Mouse (Mus musculus) CH12.LX (cell line): ENCODE results near the gene Knl1. TPM values are rescaled to one million over a fixed set of nuclear protein-coding genes. Genes with fewer than 3 reads are reported as not detected.

ENCODE experiments used
- DNase-seq: peaks from one replicate; pipeline ENCODE4 v3.0.0-alpha.2; 2013; ENCODE audit errors: extremely low read depth
- H3K27ac ChIP-seq: 2 replicates; pipeline ENCODE4 v1.5.1; 2012; ENCODE audit warnings: low read depth, mild to moderate bottlenecking, control low read depth, moderate library complexity; ENCODE audit not compliant: insufficient read depth
- H3K27me3 ChIP-seq: replicated peaks from 2 replicates; pipeline ENCODE3; 2012; ENCODE audit warnings: inconsistent platforms
- H3K36me3 ChIP-seq, 2 experiments: replicated peaks in 1 of 2; 2 replicates each; pipeline versions ENCODE3 to v1.6.1; 2012; ENCODE audit warnings: inconsistent platforms in 1 of 2, low read length in 1 of 2, mild to moderate bottlenecking in 1 of 2, mixed read lengths in 1 of 2, moderate library complexity in 1 of 2; ENCODE audit not compliant: control insufficient read depth in 1 of 2, insufficient read depth in 1 of 2
- H3K4me1 ChIP-seq, 2 experiments: 2 replicates each; pipeline ENCODE4 v1.6.1; 2012; ENCODE audit warnings: inconsistent platforms in 1 of 2, moderate library complexity in 1 of 2; ENCODE audit not compliant: insufficient read depth in 2 of 2, control insufficient read depth in 1 of 2
- H3K4me2 ChIP-seq: 2 replicates; pipeline ENCODE4 v1.6.1; 2012; ENCODE audit warnings: low read depth, mild to moderate bottlenecking, control low read depth; ENCODE audit not compliant: poor library complexity, insufficient read depth, severe bottlenecking
- H3K4me3 ChIP-seq, 3 experiments: fragments of 150-350 bp in 1 of 3; sonication (generic) in 1 of 3; replicated peaks in 1 of 3; 2 replicates each; pipeline versions ENCODE3 to v1.5.1; 2011 to 2012; ENCODE audit warnings: low read depth in 2 of 3, low read length in 2 of 3, mild to moderate bottlenecking in 2 of 3, moderate library complexity in 2 of 3, control low read depth in 1 of 3, improper control_type of control experiment in 1 of 3, inconsistent platforms in 1 of 3, mixed read lengths in 1 of 3; ENCODE audit not compliant: poor library complexity in 1 of 3
- H3K79me2 ChIP-seq: replicated peaks from 2 replicates; pipeline ENCODE4 v1.6.1; 2012; ENCODE audit warnings: mild to moderate bottlenecking, moderate library complexity; ENCODE audit not compliant: control insufficient read depth, poor library complexity, insufficient read depth, severe bottlenecking; ENCODE audit errors: extremely low read depth
- H3K9ac ChIP-seq: 2 replicates; pipeline ENCODE4 v1.6.1; 2012; ENCODE audit warnings: low read depth, mild to moderate bottlenecking, control low read depth, moderate library complexity; ENCODE audit not compliant: insufficient read depth
- H3K9me3 ChIP-seq: replicated peaks from 2 replicates; pipeline ENCODE3; 2012; ENCODE audit warnings: low read length, inconsistent platforms, mixed read lengths
- BHLHE40 ChIP-seq: IDR thresholded peaks from 2 replicates; pipeline ENCODE4 v1.6.1; 2011; ENCODE audit warnings: mild to moderate bottlenecking, low read depth, low read length, improper control_type of control experiment
- CHD1 ChIP-seq: IDR thresholded peaks from 2 replicates; pipeline ENCODE4 v1.6.1; 2012; ENCODE audit warnings: low read depth, low read length, improper control_type of control experiment, inconsistent platforms
- CHD2 ChIP-seq: IDR thresholded peaks from 2 replicates; pipeline ENCODE4 v1.6.1; 2011; ENCODE audit warnings: low read length, improper control_type of control experiment
- CTCF ChIP-seq, 2 experiments: IDR thresholded peaks in 1 of 2; conservative IDR thresholded peaks in 1 of 2; 2 replicates each; pipeline ENCODE4 v1.5.1; 2011 to 2012; ENCODE audit warnings: low read depth in 2 of 2, low read length in 2 of 2, improper control_type of control experiment in 1 of 2, inconsistent platforms in 1 of 2, mild to moderate bottlenecking in 1 of 2, moderate library complexity in 1 of 2
- E2F4 ChIP-seq: IDR thresholded peaks from 2 replicates; pipeline ENCODE4 v1.6.1; 2011; ENCODE audit warnings: low read depth, low read length, improper control_type of control experiment; ENCODE audit not compliant: insufficient replicate concordance
- ELF1 ChIP-seq: IDR thresholded peaks from 2 replicates; pipeline ENCODE4 v1.6.1; 2014; ENCODE audit warnings: low read depth, mild to moderate bottlenecking, inconsistent platforms, low read length, improper control_type of control experiment
- EP300 ChIP-seq: IDR thresholded peaks from 2 replicates; pipeline ENCODE4 v1.6.1; 2011; ENCODE audit warnings: low read length, improper control_type of control experiment
- ETS1 ChIP-seq: conservative IDR thresholded peaks from 2 replicates; pipeline ENCODE4 v1.6.1; 2012; ENCODE audit warnings: low read depth, mild to moderate bottlenecking, inconsistent platforms, low read length, improper control_type of control experiment, moderate library complexity
- GABPA ChIP-seq: IDR thresholded peaks from 2 replicates; pipeline ENCODE4 v1.6.1; 2012; ENCODE audit warnings: low read depth, low read length, improper control_type of control experiment, inconsistent platforms; ENCODE audit not compliant: insufficient replicate concordance
- HCFC1 ChIP-seq: IDR thresholded peaks from 2 replicates; pipeline ENCODE4 v1.6.1; 2012; ENCODE audit warnings: low read depth, mild to moderate bottlenecking, inconsistent platforms, low read length, improper control_type of control experiment
- IRF4 ChIP-seq: IDR thresholded peaks from 2 replicates; pipeline ENCODE4 v1.6.1; 2014; ENCODE audit warnings: low read depth, mild to moderate bottlenecking, inconsistent platforms, low read length, improper control_type of control experiment
- JUN ChIP-seq: IDR thresholded peaks from 2 replicates; pipeline ENCODE4 v1.6.1; 2011; ENCODE audit warnings: low read depth, mild to moderate bottlenecking, low read length, improper control_type of control experiment, moderate library complexity; ENCODE audit not compliant: insufficient read depth
- JUND ChIP-seq: conservative IDR thresholded peaks from 2 replicates; pipeline ENCODE4 v1.6.1; 2011; ENCODE audit warnings: low read depth, low read length, improper control_type of control experiment
- KAT2A ChIP-seq: IDR thresholded peaks from 2 replicates; pipeline ENCODE4 v1.6.1; 2012; ENCODE audit warnings: low read length, improper control_type of control experiment, inconsistent platforms; ENCODE audit not compliant: insufficient replicate concordance
- MAFK ChIP-seq: IDR thresholded peaks from 2 replicates; pipeline ENCODE4 v1.6.1; 2011; ENCODE audit warnings: low read length, improper control_type of control experiment; ENCODE audit not compliant: insufficient replicate concordance
- MAX ChIP-seq: IDR thresholded peaks from 2 replicates; pipeline ENCODE4 v1.6.1; 2011; ENCODE audit warnings: low read length, improper control_type of control experiment
- MAZ ChIP-seq: IDR thresholded peaks from 2 replicates; pipeline ENCODE4 v1.6.1; 2012; ENCODE audit warnings: low read depth, mild to moderate bottlenecking, inconsistent platforms, low read length, improper control_type of control experiment, moderate library complexity
- MEF2A ChIP-seq: IDR thresholded peaks from 2 replicates; pipeline ENCODE4 v1.6.1; 2014; ENCODE audit warnings: low read depth, mild to moderate bottlenecking, inconsistent platforms, low read length, improper control_type of control experiment, borderline replicate concordance
- MXI1 ChIP-seq: IDR thresholded peaks from 2 replicates; pipeline ENCODE4 v1.6.1; 2011; ENCODE audit warnings: mild to moderate bottlenecking, low read depth, low read length, improper control_type of control experiment
- NELFE ChIP-seq: IDR thresholded peaks from 2 replicates; pipeline ENCODE4 v1.6.1; 2011; ENCODE audit warnings: low read depth, low read length, improper control_type of control experiment
- NRF1 ChIP-seq: IDR thresholded peaks from 2 replicates; pipeline ENCODE4 v1.6.1; 2014; ENCODE audit warnings: low read depth, mild to moderate bottlenecking, inconsistent platforms, low read length, improper control_type of control experiment, moderate library complexity
- PAX5 ChIP-seq: IDR thresholded peaks from 2 replicates; pipeline ENCODE4 v1.6.1; 2012; ENCODE audit warnings: low read length, inconsistent platforms, mixed read lengths
- POLR2A ChIP-seq: IDR thresholded peaks from 2 replicates; pipeline ENCODE4 v1.6.1; 2011; ENCODE audit warnings: low read depth, mild to moderate bottlenecking, improper control_type of control experiment, low read length
- POLR2AphosphoS2 ChIP-seq: IDR thresholded peaks from 2 replicates; pipeline ENCODE4 v1.6.1; 2011; ENCODE audit warnings: low read depth, low read length, improper control_type of control experiment
- RAD21 ChIP-seq: IDR thresholded peaks from 2 replicates; pipeline ENCODE4 v1.6.1; 2011; ENCODE audit warnings: low read depth, mild to moderate bottlenecking, low read length, improper control_type of control experiment, moderate library complexity
- RCOR1 ChIP-seq: conservative IDR thresholded peaks from 2 replicates; pipeline ENCODE4 v1.6.1; 2012; ENCODE audit warnings: low read depth, mild to moderate bottlenecking, inconsistent platforms, low read length, improper control_type of control experiment
- SIN3A ChIP-seq: IDR thresholded peaks from 2 replicates; pipeline ENCODE4 v1.6.1; 2012; ENCODE audit warnings: low read length, improper control_type of control experiment, inconsistent platforms
- SMC3 ChIP-seq: IDR thresholded peaks from 2 replicates; pipeline ENCODE4 v1.6.1; 2011; ENCODE audit warnings: low read depth, low read length, improper control_type of control experiment
- TBP ChIP-seq: conservative IDR thresholded peaks from 2 replicates; pipeline ENCODE4 v1.6.1; 2011; ENCODE audit warnings: low read depth, low read length, improper control_type of control experiment
- TCF12 ChIP-seq: IDR thresholded peaks from 2 replicates; pipeline ENCODE4 v1.6.1; 2014; ENCODE audit warnings: low read depth, mild to moderate bottlenecking, inconsistent platforms, low read length, improper control_type of control experiment
- UBTF ChIP-seq: IDR thresholded peaks from 2 replicates; pipeline ENCODE4 v1.6.1; 2012; ENCODE audit warnings: low read depth, mild to moderate bottlenecking, inconsistent platforms, low read length, improper control_type of control experiment, moderate library complexity
- USF1 ChIP-seq: IDR thresholded peaks from 2 replicates; pipeline ENCODE4 v1.6.1; 2014; ENCODE audit warnings: low read depth, mild to moderate bottlenecking, inconsistent platforms, low read length, improper control_type of control experiment
- USF2 ChIP-seq: conservative IDR thresholded peaks from 2 replicates; pipeline ENCODE4 v1.6.1; 2011; ENCODE audit warnings: low read depth, low read length, improper control_type of control experiment
- ZC3H11A ChIP-seq: IDR thresholded peaks from 2 replicates; pipeline ENCODE4 v1.6.1; 2012; ENCODE audit warnings: low read depth, mild to moderate bottlenecking, inconsistent platforms, low read length, improper control_type of control experiment
- ZKSCAN1 ChIP-seq: IDR thresholded peaks from 2 replicates; pipeline ENCODE4 v1.6.1; 2012; ENCODE audit warnings: low read depth, inconsistent platforms, low read length, improper control_type of control experiment, borderline replicate concordance
- ZMIZ1 ChIP-seq: IDR thresholded peaks from 2 replicates; pipeline ENCODE4 v1.6.1; 2012; ENCODE audit warnings: low read depth, mild to moderate bottlenecking, inconsistent platforms, low read length, improper control_type of control experiment
- ZNF384 ChIP-seq: IDR thresholded peaks from 2 replicates; pipeline ENCODE4 v1.6.1; 2012; ENCODE audit warnings: low read depth, low read length, improper control_type of control experiment, inconsistent platforms
- dilution Hi-C: fragments of 300-500 bp; cut with MboI; formaldehyde crosslinking; loops from 2 replicates; pipeline ENCODE4 v1.14.3; 2020; ENCODE audit warnings: low sequenced_read_pairs; ENCODE audit not compliant: extremely low pct_unique_long_range_greater_than_20kb, extremely low pct_ligation_motif_present
- in situ Hi-C: fragments of 300-500 bp; cut with MboI; formaldehyde crosslinking; loops from 3 replicates; pipeline ENCODE4 v1.14.3; 2019; ENCODE audit warnings: low sequenced_read_pairs, low pct_ligation_motif_present, low pct_unique_long_range_greater_than_20kb, mixed read lengths
- polyA plus RNA-seq: library from polyadenylated mRNA; unstranded; fragments of >175 nt; gene quantifications from 2 replicates; pipeline ENCODE4 v1.2.1, GENCODE M21; 2012; ENCODE audit warnings: low read depth; ENCODE audit not compliant: insufficient read length
- total RNA-seq, 2 experiments: library from RNA; depleted of rRNA; stranded (reverse); fragments of 300-350 nt in 1 of 2; fragments of >200 nt in 1 of 2; gene quantifications; 2 replicates each; pipeline ENCODE4 v1.2.3; 2012 to 2014

The Knl1 gene
- total RNA-seq (2012; rRNA removed) (19.9 and 23.3 TPM in 2 replicates), total RNA-seq (2014; rRNA removed) (23.8 and 29.6 TPM in 2 replicates), polyA plus RNA-seq (13.7 and 16.2 TPM in 2 replicates)

DNA sequence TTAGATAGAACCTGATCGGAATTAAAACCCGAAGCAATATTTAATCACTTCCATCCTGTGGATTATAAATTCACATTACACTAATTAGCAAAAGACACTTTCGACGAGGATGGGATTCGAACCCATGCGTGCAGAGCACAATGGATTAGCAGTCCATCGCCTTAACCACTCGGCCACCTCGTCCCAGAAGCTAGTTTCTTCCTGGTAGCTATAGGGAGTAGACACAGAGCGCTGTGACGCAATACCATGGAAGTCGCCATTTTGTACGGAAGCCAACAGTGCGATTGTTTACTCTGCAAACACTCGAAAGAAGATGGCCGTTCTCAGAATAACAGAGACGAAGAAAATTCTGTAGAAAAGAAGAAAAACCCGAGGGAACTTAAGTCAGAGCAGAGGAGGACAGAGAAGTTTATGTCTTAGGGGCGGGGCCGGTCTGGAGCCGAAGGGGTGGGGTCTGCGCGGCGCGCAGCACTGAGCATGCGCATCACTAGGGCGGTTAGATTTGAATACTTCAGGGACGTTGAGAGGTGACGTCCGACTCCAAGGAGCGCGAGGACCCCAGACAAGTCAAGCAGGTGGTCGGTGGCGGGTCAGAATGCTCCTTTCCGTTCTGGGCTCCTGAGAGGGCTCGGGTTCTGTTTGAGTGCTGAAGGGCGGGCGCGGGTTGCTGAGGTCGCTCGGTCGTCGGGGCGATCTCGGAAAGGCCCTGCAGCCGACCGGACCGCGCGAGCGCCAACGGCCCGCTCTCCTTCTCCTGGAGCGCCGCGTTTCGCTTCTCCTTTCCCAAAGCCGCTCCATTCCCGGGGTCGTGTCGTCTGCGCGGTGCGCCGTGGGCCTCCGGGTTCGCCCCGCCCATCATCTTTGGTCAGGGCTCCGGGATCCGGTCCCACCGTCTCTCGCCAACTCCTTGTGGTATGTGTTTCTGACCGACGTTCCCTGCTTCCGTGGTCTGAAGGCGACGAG is at the start of gene Knl1:
Knl1 (plus strand) TSS at position 471 of the 963 bp plus-strand sequence.
- Histone ChIP-seq H3K4me1 (peaks cover 5 to 41% of the 10 kb centered on the region in 2 experiments; a peak in 2 of 4 replicates), H3K9ac (peak within 1 kb of the TSS; percentile 50), H3K36me3 (peaks cover 0 to 16% of the 10 kb centered on the region in 2 experiments), H3K4me2 (peak within 1 kb of the TSS; percentile 44), H3K27me3 (no peaks in the 10 kb centered on the region), H3K9me3 (no peaks in the 10 kb centered on the region), H3K27ac (peak within 1 kb of the TSS; percentile 33), H3K79me2 (peaks cover 28% of the 10 kb centered on the region), H3K4me3 (peak within 1 kb of the TSS; percentile 77 to 90 (median 86))
- dilution Hi-C loops, result no loop called here
- DNase-seq, result peak; percentile 97
- in situ Hi-C loops, result no loop called here
- peak; percentile 100 for TF ChIP-seq TBP
- TF ChIP-seq POLR2AphosphoS2, result peak; percentile 79
- TF ChIP-seq BHLHE40, result no peak
- no peak for TF ChIP-seq USF1
- TF ChIP-seq SMC3, result no peak
- peak; percentile 41 for TF ChIP-seq MEF2A
- TF ChIP-seq ZMIZ1, result 0 out of 2 replicates have a peak, but pooled peaks have one; percentile 61
- TF ChIP-seq CTCF (conservative IDR thresholded peaks at IDR 0.05 in 1 of 2, IDR thresholded peaks at IDR 0.05 in 1 of 2; ENCODE audit: low read depth in 2 of 2, low read length in 2 of 2), result no peak
- peak; percentile 82 for TF ChIP-seq E2F4
- TF ChIP-seq RAD21, result no peak
- TF ChIP-seq ZNF384, result no peak
- TF ChIP-seq NELFE, result peak; percentile 88
- TF ChIP-seq ELF1, result peak; percentile 99
- no peak; the same call in 1 of the 2 replicates for TF ChIP-seq CHD1
- no peak for TF ChIP-seq IRF4
- peak; percentile 77 for TF ChIP-seq HCFC1
- 0 out of 2 replicates have a peak, but pooled peaks have one; percentile 30 for TF ChIP-seq UBTF
- peak; percentile 2; the same call in 1 of the 2 replicates for TF ChIP-seq JUN
- no peak for TF ChIP-seq MAZ
- TF ChIP-seq ETS1, result peak; percentile 33; the same call in 1 of the 2 replicates
- TF ChIP-seq USF2, result no peak
- peak; percentile 36; the same call in 1 of the 2 replicates for TF ChIP-seq CHD2
- TF ChIP-seq JUND, result peak; percentile 24
- TF ChIP-seq RCOR1, result no peak
- peak; percentile 88 for TF ChIP-seq NRF1
- TF ChIP-seq EP300, result no peak
- TF ChIP-seq MXI1, result peak; percentile 62; the same call in 1 of the 2 replicates
- TF ChIP-seq TCF12, result peak; percentile 27
- no peak for TF ChIP-seq PAX5
- no peak for TF ChIP-seq GABPA
- TF ChIP-seq ZKSCAN1, result no peak
- peak; percentile 98 for TF ChIP-seq MAFK
- peak; percentile 86 for TF ChIP-seq KAT2A
- peak; percentile 73 for TF ChIP-seq MAX
- peak; percentile 91 for TF ChIP-seq POLR2A
- TF ChIP-seq SIN3A, result peak; percentile 71
- TF ChIP-seq ZC3H11A, result no peak
